In genomic region chr2:39295435-39295834, GRCm38 (mm10) we compare ENCODE assay signal across 16 mouse cellular contexts.
"Had no signal": no experiment of that assay in that cellular context is flagged by ENCODE, and none has a peak within 500 bp of the region (broad histone marks: within the 10 kb centered on the region; RNA-seq: fewer than 3 reads in every experiment).

No protein-coding gene starts in this region.

- H3K9me3 ChIP-seq: liver, embryonic 15.5 days; lung, embryonic 15.5 days; megakaryocyte, embryonic 14.5 days; midbrain, embryonic 13.5 days; midbrain, embryonic 15.5 days; neural tube, embryonic 13.5 days had no signal

- H3K9ac ChIP-seq: liver, embryonic 15.5 days; liver, postnatal 0 days; lung, embryonic 15.5 days; midbrain, embryonic 13.5 days; midbrain, embryonic 15.5 days; neural tube, embryonic 13.5 days had no signal

- H3K4me3 ChIP-seq: liver, embryonic 15.5 days; lung, embryonic 15.5 days; megakaryocyte, embryonic 14.5 days; midbrain, embryonic 13.5 days; midbrain, embryonic 15.5 days; neural tube, embryonic 13.5 days had no signal

- H3K27me3 ChIP-seq: liver, embryonic 15.5 days; lung, embryonic 15.5 days; megakaryocyte, embryonic 14.5 days; midbrain, embryonic 13.5 days; midbrain, embryonic 15.5 days; neural tube, embryonic 13.5 days had no signal

- DNase-seq: liver, postnatal 0 days; lung, adult 2 months; lung, postnatal 14 days; lung, postnatal 36 days; right cerebral cortex, postnatal 14 days; thymus, adult 18-20 months; thymus, postnatal 25 days; thymus, postnatal 4 days had no signal

- H3K36me3 ChIP-seq: liver, embryonic 15.5 days; lung, embryonic 15.5 days; midbrain, embryonic 13.5 days; midbrain, embryonic 15.5 days; neural tube, embryonic 13.5 days had no signal

- H3K4me1 ChIP-seq: liver, embryonic 15.5 days; lung, embryonic 15.5 days; midbrain, embryonic 13.5 days; midbrain, embryonic 15.5 days; neural tube, embryonic 13.5 days had no signal

- H3K27ac ChIP-seq: liver, embryonic 15.5 days; lung, embryonic 15.5 days; macrophage; midbrain, embryonic 13.5 days; midbrain, embryonic 15.5 days; neural tube, embryonic 13.5 days had no signal

- H3K4me2 ChIP-seq: liver, embryonic 15.5 days; lung, embryonic 15.5 days; midbrain, embryonic 11.5 days; midbrain, embryonic 13.5 days; midbrain, embryonic 15.5 days; neural tube, embryonic 13.5 days had no signal
